Mouse (Mus musculus) lung, postnatal 0 days (tissue): Measurements from ENCODE around the gene Tulp2.

Source experiments
- CTCF ChIP-seq: IDR thresholded peaks from 2 replicates; pipeline ENCODE4 v1.5.1; 2016; ENCODE audit warnings: antibody characterized with exemption, mild to moderate bottlenecking
- EP300 ChIP-seq: IDR thresholded peaks from 2 replicates; pipeline ENCODE4 v1.6.1; 2016; ENCODE audit warnings: antibody characterized with exemption, mild to moderate bottlenecking, control low read depth

DNA sequence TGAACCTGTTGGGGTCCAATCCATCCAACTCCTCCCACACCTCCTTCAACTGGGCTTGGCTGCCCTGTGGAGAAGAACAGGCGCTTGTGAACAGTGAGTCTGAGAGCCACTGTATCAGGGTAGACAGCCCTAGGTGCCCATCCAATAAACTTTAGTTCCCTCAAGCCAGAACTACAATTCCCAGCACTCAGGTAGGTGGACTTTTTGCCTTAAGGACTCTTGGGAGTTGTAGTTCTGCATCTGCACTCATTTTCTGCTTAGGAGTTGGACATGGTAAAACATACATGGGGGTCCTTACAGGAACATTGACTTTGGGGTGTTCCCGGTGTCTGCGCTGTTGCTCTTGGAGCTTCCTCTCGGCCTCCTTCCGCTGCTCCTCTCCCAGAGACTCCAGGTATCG lies 16.8 kb downstream of the Tulp2 start:
- TF ChIP-seq EP300 (no peak), CTCF (no peak)
